Mouse (Mus musculus): ENCODE measurements around the gene B430218F22Rik. TPM values are rescaled to one million over a fixed set of nuclear protein-coding genes. Genes with fewer than 3 reads are reported as not detected.

B430218F22Rik gene
- total and polyA plus RNA-seq, 3 experiments, result 2.1 to 11.2 TPM; not detected in 1

Other genes with a start within 250 kb of the B430218F22Rik start
- 35.8 and 36.3 TPM in 2 replicates for gene Mrps30, start 622 bp downstream of the B430218F22Rik start, total RNA-seq (2012; rRNA removed)
- 10 to 100 TPM in 1 of 2 experiments, not detected in 1; 34.3 TPM for gene Mrps30, start 622 bp downstream of the B430218F22Rik start, polyA plus RNA-seq (2012; ENCODE audit: insufficient read depth in 1 of 2, insufficient read length in 2 of 2, low read depth in 1 of 2, low replicate concordance in 2 of 2, missing spikeins in 1 of 2)